Mouse (Mus musculus) CH12.LX (cell line): ENCODE measurements at regions not wholly inside any gene's neighbourhood (a gene's known extent, or its start where the extent isn't known, plus 50 kb on each side); places are given as distances from the start of the nearest gene placed in this dataset.

Source experiments
- DNase-seq: peaks from one replicate; pipeline ENCODE4 v3.0.0-alpha.2; 2013; ENCODE audit errors: extremely low read depth
- H3K27ac ChIP-seq: 2 replicates; pipeline ENCODE4 v1.5.1; 2012; ENCODE audit warnings: low read depth, mild to moderate bottlenecking, control low read depth, moderate library complexity; ENCODE audit not compliant: insufficient read depth
- H3K27me3 ChIP-seq: replicated peaks from 2 replicates; pipeline ENCODE3; 2012; ENCODE audit warnings: inconsistent platforms
- H3K36me3 ChIP-seq, 2 experiments: replicated peaks in 1 of 2; 2 replicates each; pipeline versions ENCODE3 to v1.6.1; 2012; ENCODE audit warnings: inconsistent platforms in 1 of 2, low read length in 1 of 2, mild to moderate bottlenecking in 1 of 2, mixed read lengths in 1 of 2, moderate library complexity in 1 of 2; ENCODE audit not compliant: control insufficient read depth in 1 of 2, insufficient read depth in 1 of 2
- H3K4me1 ChIP-seq, 2 experiments: 2 replicates each; pipeline ENCODE4 v1.6.1; 2012; ENCODE audit warnings: inconsistent platforms in 1 of 2, moderate library complexity in 1 of 2; ENCODE audit not compliant: insufficient read depth in 2 of 2, control insufficient read depth in 1 of 2
- H3K4me2 ChIP-seq: 2 replicates; pipeline ENCODE4 v1.6.1; 2012; ENCODE audit warnings: low read depth, mild to moderate bottlenecking, control low read depth; ENCODE audit not compliant: poor library complexity, insufficient read depth, severe bottlenecking
- H3K4me3 ChIP-seq, 3 experiments: fragments of 150-350 bp in 1 of 3; sonication (generic) in 1 of 3; replicated peaks in 1 of 3; 2 replicates each; pipeline versions ENCODE3 to v1.5.1; 2011 to 2012; ENCODE audit warnings: low read depth in 2 of 3, low read length in 2 of 3, mild to moderate bottlenecking in 2 of 3, moderate library complexity in 2 of 3, control low read depth in 1 of 3, improper control_type of control experiment in 1 of 3, inconsistent platforms in 1 of 3, mixed read lengths in 1 of 3; ENCODE audit not compliant: poor library complexity in 1 of 3
- H3K79me2 ChIP-seq: replicated peaks from 2 replicates; pipeline ENCODE4 v1.6.1; 2012; ENCODE audit warnings: mild to moderate bottlenecking, moderate library complexity; ENCODE audit not compliant: control insufficient read depth, poor library complexity, insufficient read depth, severe bottlenecking; ENCODE audit errors: extremely low read depth
- H3K9ac ChIP-seq: 2 replicates; pipeline ENCODE4 v1.6.1; 2012; ENCODE audit warnings: low read depth, mild to moderate bottlenecking, control low read depth, moderate library complexity; ENCODE audit not compliant: insufficient read depth
- H3K9me3 ChIP-seq: replicated peaks from 2 replicates; pipeline ENCODE3; 2012; ENCODE audit warnings: low read length, inconsistent platforms, mixed read lengths
- CHD2 ChIP-seq: IDR thresholded peaks from 2 replicates; pipeline ENCODE4 v1.6.1; 2011; ENCODE audit warnings: low read length, improper control_type of control experiment
- ELF1 ChIP-seq: IDR thresholded peaks from 2 replicates; pipeline ENCODE4 v1.6.1; 2014; ENCODE audit warnings: low read depth, mild to moderate bottlenecking, inconsistent platforms, low read length, improper control_type of control experiment
- EP300 ChIP-seq: IDR thresholded peaks from 2 replicates; pipeline ENCODE4 v1.6.1; 2011; ENCODE audit warnings: low read length, improper control_type of control experiment
- ETS1 ChIP-seq: conservative IDR thresholded peaks from 2 replicates; pipeline ENCODE4 v1.6.1; 2012; ENCODE audit warnings: low read depth, mild to moderate bottlenecking, inconsistent platforms, low read length, improper control_type of control experiment, moderate library complexity
- GABPA ChIP-seq: IDR thresholded peaks from 2 replicates; pipeline ENCODE4 v1.6.1; 2012; ENCODE audit warnings: low read depth, low read length, improper control_type of control experiment, inconsistent platforms; ENCODE audit not compliant: insufficient replicate concordance
- JUND ChIP-seq: conservative IDR thresholded peaks from 2 replicates; pipeline ENCODE4 v1.6.1; 2011; ENCODE audit warnings: low read depth, low read length, improper control_type of control experiment
- MAZ ChIP-seq: IDR thresholded peaks from 2 replicates; pipeline ENCODE4 v1.6.1; 2012; ENCODE audit warnings: low read depth, mild to moderate bottlenecking, inconsistent platforms, low read length, improper control_type of control experiment, moderate library complexity
- MEF2A ChIP-seq: IDR thresholded peaks from 2 replicates; pipeline ENCODE4 v1.6.1; 2014; ENCODE audit warnings: low read depth, mild to moderate bottlenecking, inconsistent platforms, low read length, improper control_type of control experiment, borderline replicate concordance
- MXI1 ChIP-seq: IDR thresholded peaks from 2 replicates; pipeline ENCODE4 v1.6.1; 2011; ENCODE audit warnings: mild to moderate bottlenecking, low read depth, low read length, improper control_type of control experiment
- MYC ChIP-seq: IDR thresholded peaks from 2 replicates; pipeline ENCODE4 v1.6.1; 2011; ENCODE audit warnings: low read depth, mild to moderate bottlenecking, improper control_type of control experiment, low read length
- RCOR1 ChIP-seq: conservative IDR thresholded peaks from 2 replicates; pipeline ENCODE4 v1.6.1; 2012; ENCODE audit warnings: low read depth, mild to moderate bottlenecking, inconsistent platforms, low read length, improper control_type of control experiment
- SMC3 ChIP-seq: IDR thresholded peaks from 2 replicates; pipeline ENCODE4 v1.6.1; 2011; ENCODE audit warnings: low read depth, low read length, improper control_type of control experiment
- TBP ChIP-seq: conservative IDR thresholded peaks from 2 replicates; pipeline ENCODE4 v1.6.1; 2011; ENCODE audit warnings: low read depth, low read length, improper control_type of control experiment
- UBTF ChIP-seq: IDR thresholded peaks from 2 replicates; pipeline ENCODE4 v1.6.1; 2012; ENCODE audit warnings: low read depth, mild to moderate bottlenecking, inconsistent platforms, low read length, improper control_type of control experiment, moderate library complexity
- USF1 ChIP-seq: IDR thresholded peaks from 2 replicates; pipeline ENCODE4 v1.6.1; 2014; ENCODE audit warnings: low read depth, mild to moderate bottlenecking, inconsistent platforms, low read length, improper control_type of control experiment
- USF2 ChIP-seq: conservative IDR thresholded peaks from 2 replicates; pipeline ENCODE4 v1.6.1; 2011; ENCODE audit warnings: low read depth, low read length, improper control_type of control experiment
- ZKSCAN1 ChIP-seq: IDR thresholded peaks from 2 replicates; pipeline ENCODE4 v1.6.1; 2012; ENCODE audit warnings: low read depth, inconsistent platforms, low read length, improper control_type of control experiment, borderline replicate concordance
- ZMIZ1 ChIP-seq: IDR thresholded peaks from 2 replicates; pipeline ENCODE4 v1.6.1; 2012; ENCODE audit warnings: low read depth, mild to moderate bottlenecking, inconsistent platforms, low read length, improper control_type of control experiment
- dilution Hi-C: fragments of 300-500 bp; cut with MboI; formaldehyde crosslinking; loops from 2 replicates; pipeline ENCODE4 v1.14.3; 2020; ENCODE audit warnings: low sequenced_read_pairs; ENCODE audit not compliant: extremely low pct_unique_long_range_greater_than_20kb, extremely low pct_ligation_motif_present
- in situ Hi-C: fragments of 300-500 bp; cut with MboI; formaldehyde crosslinking; loops from 3 replicates; pipeline ENCODE4 v1.14.3; 2019; ENCODE audit warnings: low sequenced_read_pairs, low pct_ligation_motif_present, low pct_unique_long_range_greater_than_20kb, mixed read lengths

GRCm38 (mm10) chr1:23576150-23576549 lies 178.6 kb upstream of the Ogfrl1 start:
- Histone ChIP-seq H3K79me2 (no peaks in the 10 kb centered on the region), H3K27me3 (no peaks in the 10 kb centered on the region), H3K27ac (no peak overlapping the region), H3K9ac (no peak overlapping the region), H3K36me3 (no peaks in the 10 kb centered on the region), H3K4me1 (no peaks in the 10 kb centered on the region), H3K4me3 (no peak overlapping the region)
- dilution Hi-C loops (no loop called here), in situ Hi-C loops (no loop called here)
- no peak for DNase-seq
- TF ChIP-seq CHD2 (no peak), ETS1 (no peak), USF2 (no peak), MYC (no peak), EP300 (no peak), RCOR1 (no peak), USF1 (no peak), MXI1 (no peak), SMC3 (no peak), ELF1 (no peak), MAZ (no peak)
- TF ChIP-seq, all 38 proteins: peak for 0
- Histone ChIP-seq H3K9me3 (no peaks in the 10 kb centered on the region), H3K4me2 (no peak overlapping the region)

GRCm38 (mm10) chr1:23589414-23589942 lies 172.1 kb upstream of the B3gat2 start:
- H3K4me3 ChIP-seq, result no peak overlapping the region
- no peaks in the 10 kb centered on the region for H3K36me3 ChIP-seq
- TF ChIP-seq ZKSCAN1 (no peak), MEF2A (no peak), TBP (no peak), ZMIZ1 (no peak), UBTF (no peak), GABPA (no peak), MAZ (no peak), ELF1 (no peak), EP300 (no peak), JUND (no peak), MYC (no peak), RCOR1 (no peak)
- DNase-seq, result no peak
- no peak overlapping the region for H3K4me2 ChIP-seq
- in situ Hi-C loops, result no loop called here
- no peaks in the 10 kb centered on the region; a peak in 1 of 4 replicates for H3K4me1 ChIP-seq
- dilution Hi-C loops, result no loop called here
- H3K27ac ChIP-seq, result no peak overlapping the region
- H3K79me2 ChIP-seq, result no peaks in the 10 kb centered on the region
- H3K27me3 ChIP-seq, result no peaks in the 10 kb centered on the region
- H3K9me3 ChIP-seq, result no peaks in the 10 kb centered on the region
- H3K9ac ChIP-seq, result no peak overlapping the region
